Mouse (Mus musculus): ENCODE measurements at regions not wholly inside any gene's neighbourhood (a gene's known extent, or its start where the extent isn't known, plus 50 kb on each side); places are given as distances from the start of the nearest gene placed in this dataset.
A peak's percentile ranks its signal among the peaks of the same experiment; 100 is the strongest.

DNA sequence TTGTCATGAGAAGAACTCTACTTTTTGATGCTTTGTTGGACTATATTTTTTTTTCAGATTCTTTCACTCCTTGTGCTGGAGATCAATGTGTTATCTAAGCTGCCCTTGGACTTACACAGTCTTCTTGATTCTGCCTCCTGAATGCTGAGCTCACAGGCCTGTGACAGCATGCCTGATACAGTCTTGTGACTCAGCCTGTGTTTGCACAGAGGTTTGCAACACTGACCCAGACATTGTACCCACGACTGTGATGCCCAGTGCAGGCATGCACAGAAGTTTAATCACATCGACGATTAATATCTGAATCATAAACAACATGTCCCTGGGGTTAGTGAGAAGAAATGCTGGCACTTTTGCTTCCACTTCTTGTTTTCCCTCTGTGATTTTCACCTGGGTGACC lies 322.0 kb upstream of the Itga1 start:
- DNase-seq = no peak

DNA sequence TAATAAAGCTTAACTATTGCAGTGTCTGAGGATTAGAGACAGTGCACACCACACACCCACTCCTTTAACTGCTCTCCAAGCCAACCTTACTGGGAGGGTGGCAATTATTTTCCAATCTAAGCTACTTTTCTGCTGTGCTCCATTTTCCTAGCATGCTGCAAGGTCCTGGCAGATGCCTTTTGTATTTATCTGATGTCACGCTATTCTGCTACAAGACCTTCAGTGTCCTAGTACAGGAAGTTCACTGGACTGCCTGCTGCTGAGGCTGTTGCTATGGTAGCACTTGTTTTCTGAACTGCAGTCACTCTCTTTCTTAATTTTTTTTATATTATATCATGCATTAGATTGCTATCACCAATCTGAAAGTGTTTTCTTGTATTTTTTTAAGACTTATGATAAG lies 319.7 kb upstream of the Itga1 start:
- DNase-seq = no peak

DNA sequence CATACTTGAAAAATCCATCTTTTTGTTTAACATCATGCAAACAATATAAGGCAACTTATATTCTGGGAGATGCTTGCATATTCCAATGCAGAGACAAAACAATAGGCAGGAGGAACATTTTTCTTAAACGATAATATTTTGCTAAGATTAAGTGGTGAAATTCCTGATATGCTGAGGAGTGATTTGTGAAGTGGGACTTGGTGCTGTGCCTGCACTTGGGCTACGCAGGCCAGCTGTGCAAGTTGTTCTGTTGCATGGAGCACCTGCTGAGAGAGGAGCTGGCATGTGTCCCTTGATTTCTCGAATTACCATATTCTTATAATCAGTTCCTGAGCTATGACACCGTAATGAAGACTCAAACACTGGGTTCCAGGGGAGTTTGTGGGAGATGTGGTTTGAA lies 316.1 kb upstream of the Itga1 start:
- no peak for DNase-seq

- DNase-seq = no peak
Observed at GRCm38 (mm10) chr13:115413721-115414531, 312.2 kb upstream of the Itga1 start.

DNA sequence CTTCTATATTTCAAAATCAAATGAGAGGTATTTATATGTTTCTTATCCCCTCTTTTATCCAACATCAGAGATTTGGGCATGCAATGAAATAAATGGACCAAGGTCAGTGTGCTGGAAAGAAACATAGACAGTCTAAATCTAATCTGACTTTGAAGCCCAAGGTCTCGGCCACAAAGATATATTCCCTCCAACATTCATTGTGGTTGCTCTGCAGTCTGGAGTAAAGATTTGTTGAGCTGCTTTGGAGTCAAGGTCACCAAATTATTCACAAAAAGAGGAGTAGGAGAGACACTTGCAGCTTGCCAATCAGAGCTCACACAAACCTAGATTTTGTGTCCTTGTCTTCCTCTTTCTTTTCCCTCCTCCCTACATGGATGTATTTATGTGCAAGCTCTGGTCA lies 304.2 kb upstream of the Itga1 start:
- no peak for DNase-seq

DNA sequence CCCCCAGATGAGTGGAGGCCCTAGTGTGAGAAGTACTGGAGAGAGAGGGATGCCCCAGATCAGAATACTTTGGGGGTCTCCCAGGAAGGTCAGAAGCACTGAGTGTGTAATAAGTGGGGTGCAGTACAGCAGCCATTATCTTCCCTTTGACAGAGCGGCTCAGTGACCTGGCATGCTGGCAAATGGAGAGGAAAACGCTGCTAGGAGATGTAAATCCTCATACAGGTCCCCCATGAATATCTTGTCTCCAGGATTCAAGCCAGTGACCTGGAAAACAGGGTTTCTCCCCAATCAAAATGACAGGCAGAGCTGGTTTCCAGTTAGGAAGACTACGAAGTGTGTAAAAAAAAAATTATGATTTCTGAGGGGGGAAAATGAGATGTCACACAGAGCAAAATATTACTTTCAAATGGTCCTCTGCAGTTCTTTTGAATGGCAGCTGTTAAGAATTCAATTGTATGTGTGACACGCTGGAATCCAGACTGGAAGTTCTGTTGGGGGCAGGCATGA lies 299.0 kb upstream of the Itga1 start:
- no peak for DNase-seq

DNA sequence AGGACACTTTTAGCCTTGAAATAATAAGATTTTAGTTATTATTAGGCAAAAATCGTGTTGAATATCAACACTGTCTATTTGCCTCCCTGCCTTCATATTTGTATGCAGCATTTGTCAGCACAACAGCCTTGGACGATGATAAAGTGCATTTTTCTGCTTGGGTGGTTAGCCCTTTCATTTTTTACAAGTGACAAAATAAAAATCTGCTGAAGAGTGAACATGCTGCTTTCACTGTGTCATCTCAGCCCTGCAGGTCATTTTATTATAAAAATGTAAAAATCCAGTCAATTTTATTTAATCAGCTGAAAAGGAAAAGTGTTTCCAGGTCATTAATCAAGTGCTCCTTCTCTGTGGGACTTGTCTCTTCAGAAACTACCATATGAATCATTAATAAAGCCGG lies 277.9 kb upstream of the Itga1 start:
- no peak for DNase-seq

GRCm38 (mm10) chr13:115376180-115376880 lies 274.6 kb upstream of the Itga1 start:
- DNase-seq = no peak

DNA sequence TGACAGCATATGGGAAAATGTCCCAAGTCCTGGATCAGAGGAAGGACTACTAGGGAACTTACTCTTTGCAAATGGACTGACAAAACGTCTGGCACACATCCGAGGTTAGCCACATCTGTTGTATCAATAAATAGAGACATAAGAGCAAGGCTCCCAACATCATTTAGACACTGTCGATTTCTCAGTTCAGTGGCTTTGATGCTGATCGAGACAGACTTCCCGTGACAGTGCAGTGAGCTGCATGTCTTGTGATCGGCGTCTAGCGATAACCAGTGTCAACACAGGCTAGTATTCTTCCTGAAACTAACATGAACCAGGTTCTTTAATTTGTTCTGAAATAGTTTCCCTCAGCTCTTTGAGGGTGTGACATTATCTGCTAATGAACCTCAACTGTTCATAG lies 259.7 kb upstream of the Itga1 start:
- no peak for DNase-seq

GRCm38 (mm10) chr13:115347022-115347398 lies 245.2 kb upstream of the Itga1 start:
- no peak for DNase-seq

DNA sequence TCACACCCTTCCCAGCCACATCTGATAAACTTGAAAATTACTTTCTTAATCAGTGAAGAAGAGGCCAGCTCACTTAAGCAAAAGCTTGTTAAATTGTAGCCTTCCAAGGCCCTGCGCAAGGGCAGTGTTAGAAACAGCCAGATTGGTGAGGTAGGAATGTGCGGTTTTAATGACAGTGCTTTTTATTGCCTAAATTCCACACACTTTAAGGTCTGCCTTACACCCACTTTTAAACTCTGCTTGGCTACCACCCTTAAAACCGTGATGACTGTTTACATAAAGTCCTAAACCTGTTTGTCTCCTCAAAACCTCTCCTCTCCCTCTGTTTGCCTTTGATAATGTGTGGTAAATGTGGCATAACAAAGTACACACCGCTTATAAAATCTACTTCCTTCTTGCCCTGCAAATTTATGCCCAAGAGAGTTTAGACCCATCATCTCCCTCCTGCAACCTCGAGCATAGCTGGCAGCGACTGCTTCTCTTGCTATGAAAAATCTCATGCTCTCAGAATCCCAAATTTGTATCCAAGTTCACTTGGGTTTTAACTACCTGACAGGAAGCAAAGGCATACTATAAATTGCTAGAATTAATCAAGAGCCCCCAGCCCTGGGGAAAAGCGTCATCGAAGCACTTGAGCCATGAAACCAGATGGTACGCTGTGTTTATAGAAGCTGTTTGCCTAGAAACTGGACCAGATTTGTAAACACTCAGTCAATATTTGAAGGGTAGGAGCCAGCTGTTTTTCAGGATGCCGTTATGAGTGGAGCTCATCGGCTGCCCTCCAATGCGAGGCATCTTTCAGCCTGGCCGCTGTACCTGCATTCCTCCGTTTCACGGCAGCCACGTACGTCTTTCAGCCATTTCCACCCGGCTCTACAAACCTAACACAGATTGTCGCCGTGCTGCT lies 244.6 kb upstream of the Itga1 start:
- no peak for DNase-seq

DNA sequence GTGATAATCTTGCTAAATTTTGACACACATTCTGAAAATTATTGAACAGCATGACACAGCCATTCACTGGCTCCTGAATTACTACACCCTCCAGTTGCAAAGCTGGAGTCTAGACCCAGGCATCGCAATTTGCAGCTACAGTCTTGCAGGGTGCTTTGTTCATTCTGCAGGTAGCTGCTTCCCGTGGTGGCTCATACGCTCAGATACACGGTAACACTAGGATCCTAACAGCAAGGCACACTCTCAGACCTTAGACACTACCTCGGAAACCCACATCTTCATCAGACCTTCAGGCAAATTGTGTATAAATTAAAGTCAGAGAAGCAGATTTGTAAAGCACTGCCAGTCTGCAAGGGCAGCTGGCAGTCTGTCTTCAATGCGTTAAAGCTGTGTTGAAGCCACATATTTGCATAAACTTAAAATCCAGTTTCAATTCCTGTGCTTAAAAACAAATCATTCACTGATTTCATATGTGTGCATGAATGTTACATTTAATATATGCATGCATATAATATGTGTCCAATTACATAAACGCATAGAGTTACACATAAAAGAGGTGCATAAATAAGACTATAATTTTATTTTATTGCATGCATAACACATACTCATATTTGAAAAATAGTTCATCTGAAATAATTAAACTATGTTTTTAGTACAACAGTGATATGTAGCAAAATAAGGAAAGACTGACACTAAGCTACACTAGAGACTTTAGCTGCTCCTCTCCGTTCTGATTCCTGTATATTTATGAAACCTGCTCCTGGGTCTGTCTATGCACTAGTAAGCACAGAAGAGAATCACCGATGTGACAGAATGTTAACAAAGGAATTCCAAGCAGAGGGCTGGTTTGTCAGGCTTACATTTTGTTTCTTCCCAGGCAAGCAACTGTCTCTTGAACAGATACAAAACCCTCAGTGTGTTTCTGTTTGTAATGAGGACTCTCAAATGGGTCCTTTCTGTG lies 227.5 kb upstream of the Itga1 start:
- DNase-seq = no peak

- no peak for DNase-seq
Observed at GRCm38 (mm10) chr13:115326294-115326693, 224.5 kb upstream of the Itga1 start.

GRCm38 (mm10) chr13:115316681-115317080 lies 214.9 kb upstream of the Itga1 start:
- no peak for DNase-seq

DNA sequence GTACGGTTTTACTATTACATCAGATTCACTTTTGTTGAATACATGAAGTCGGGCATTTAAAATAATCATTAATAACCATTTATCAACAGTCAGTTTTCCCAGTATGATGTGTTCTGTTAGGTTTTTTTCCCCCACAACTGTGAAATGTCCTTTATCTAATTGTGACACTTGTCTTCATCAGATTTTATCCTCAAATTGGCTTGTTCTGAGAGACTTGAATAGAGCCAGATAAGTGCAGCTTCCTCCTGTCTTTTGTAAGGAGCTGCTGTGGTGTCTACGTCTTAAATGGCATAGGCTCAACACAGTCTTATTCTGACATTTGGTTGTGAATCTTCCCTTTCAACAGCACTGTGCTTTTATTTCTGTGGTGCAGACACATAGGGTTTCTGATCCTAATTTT lies 206.8 kb upstream of the Itga1 start:
- DNase-seq = no peak

DNA sequence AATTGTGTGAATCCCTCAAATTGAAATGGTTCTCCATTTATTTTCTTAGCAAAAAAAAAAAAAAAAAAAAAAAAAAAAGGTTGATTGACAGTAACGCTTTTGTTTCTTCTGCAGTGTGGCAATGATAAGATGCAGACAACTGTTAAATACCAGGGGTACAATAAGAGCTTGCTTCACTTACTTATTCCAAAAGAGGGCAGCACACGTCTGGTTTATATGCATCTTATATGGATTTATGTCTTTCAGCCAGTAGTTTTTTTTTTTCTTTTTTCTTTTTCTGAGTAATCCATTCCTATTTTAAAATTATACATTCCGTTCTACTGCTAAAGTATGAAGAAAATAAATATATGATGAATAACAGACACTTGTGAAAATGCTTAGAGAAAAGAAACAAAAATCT lies 185.6 kb upstream of the Itga1 start:
- DNase-seq = no peak

- no peak for DNase-seq
Observed at GRCm38 (mm10) chr13:115266164-115266563, 164.4 kb upstream of the Itga1 start.

DNA sequence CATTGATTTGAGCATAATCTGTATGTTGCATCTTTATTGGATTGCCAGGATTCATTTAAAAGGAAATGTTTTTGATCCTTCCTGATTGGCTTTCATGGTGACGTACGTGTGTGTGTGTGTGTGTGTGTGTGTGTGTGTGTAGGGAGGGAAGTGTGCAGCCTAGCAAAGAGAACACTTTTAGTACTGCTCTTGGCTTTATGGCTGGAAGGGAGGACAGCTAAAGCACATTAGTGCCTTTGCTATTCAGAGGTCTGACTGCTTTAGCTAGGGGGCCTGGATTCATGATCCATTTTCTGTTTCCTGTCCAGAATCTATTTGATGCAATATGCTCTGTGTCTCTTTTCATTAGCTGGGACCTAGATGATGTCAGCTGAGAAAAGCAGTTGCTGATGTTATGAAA lies 155.6 kb upstream of the Itga1 start:
- DNase-seq = no peak

DNA sequence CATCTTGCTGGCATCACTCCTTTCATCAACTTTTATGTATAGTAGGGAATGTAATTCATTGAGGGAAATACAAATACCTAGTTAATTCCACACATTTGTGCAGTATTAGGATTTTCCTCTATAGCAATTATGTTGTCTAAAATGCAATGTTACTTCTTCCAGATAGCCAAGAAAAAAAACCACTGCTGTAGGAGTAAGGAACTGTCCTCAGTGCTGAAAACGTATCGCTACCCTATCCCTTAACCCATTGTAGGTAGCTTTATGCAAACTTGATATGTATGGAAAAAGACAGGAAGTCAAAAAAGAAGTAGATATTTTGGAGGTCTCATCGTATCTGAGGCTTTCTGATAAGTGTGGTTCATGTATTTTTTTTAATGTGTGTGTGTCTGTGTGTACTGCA lies 150.8 kb upstream of the Itga1 start:
- DNase-seq = no peak

GRCm38 (mm10) chr13:115231981-115232380 lies 130.2 kb upstream of the Itga1 start:
- DNase-seq = no peak

DNA sequence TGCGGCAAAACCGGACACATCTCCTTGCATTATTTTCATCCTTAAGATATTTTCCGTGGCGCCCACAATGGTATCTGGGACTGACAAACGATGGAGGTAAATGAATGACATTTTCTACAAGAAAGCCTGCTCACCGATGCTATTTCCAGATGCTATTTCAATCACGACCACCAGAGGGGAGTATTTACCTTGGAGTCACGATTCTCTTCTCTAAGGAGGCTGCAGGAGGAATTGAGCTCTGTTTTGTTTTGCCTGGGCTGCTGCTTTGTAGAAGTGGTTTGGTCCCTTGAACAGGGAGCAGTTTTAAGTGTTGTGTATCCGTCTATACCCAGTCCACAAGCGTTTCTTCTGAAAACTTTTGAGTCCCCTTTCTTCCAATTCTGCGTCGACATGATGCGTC lies 128.7 kb upstream of the Itga1 start:
- peak; percentile 58 to 59 for DNase-seq

GRCm38 (mm10) chr13:115226824-115227223 lies 125.1 kb upstream of the Itga1 start:
- DNase-seq = no peak

All from B cell, adult 2 months (primary cell).